Mouse (Mus musculus): ENCODE results near the gene Gm20854.
"Not testable (repeated sequence)": the region's sequence is repeated elsewhere in the genome, so short reads cannot be mapped to it uniquely, and the experiment has no call there.

Gm20854 gene

GRCm38 (mm10) chrY:85530808-85531207, at the start of gene Gm20854:
TSS of gene Gm20854 (minus strand) at chrY:85530908.
- not testable (repeated sequence) for DNase-seq (ENCODE audit: low spot score)
